Comparison of ENCODE assay signal across 32 mouse cellular contexts in genomic region chr9:42488071-42488470, GRCm38 (mm10). TPM values are rescaled to one million over a fixed set of nuclear protein-coding genes. Genes with fewer than 3 reads are reported as not detected.
A peak's percentile ranks its signal among the peaks of the same experiment; 100 is the strongest.
DNase-seq lines count a peak whose midpoint lies in the region; ATAC-seq and TF ChIP-seq lines count a peak whose summit lies in the region.
"Had no signal": no experiment of that assay in that cellular context is flagged by ENCODE, and none has a peak within 500 bp of the region (broad histone marks: within the 10 kb centered on the region; RNA-seq: fewer than 3 reads in every experiment).

No protein-coding gene starts in this region.

- no peak overlapping the region for H3K4me2 ChIP-seq in intestine, postnatal 0 days (replicated peaks; ENCODE audit: low read depth)
- H3K4me2 ChIP-seq in intestine, embryonic 15.5 days (replicated peaks), result no peak overlapping the region
- H3K4me2 ChIP-seq: embryonic facial prominence, embryonic 12.5 days; heart, embryonic 13.5 days; hindbrain, embryonic 14.5 days; midbrain, embryonic 15.5 days; stomach, embryonic 15.5 days had no signal

- TF ChIP-seq CTCF in intestine, postnatal 0 days (IDR thresholded peaks at IDR 0.05; ENCODE audit: low read depth), result no peak

- no peak overlapping the region for H3K4me3 ChIP-seq in intestine, postnatal 0 days (ENCODE audit: low read depth, low read length)
- H3K4me3 ChIP-seq in intestine, embryonic 15.5 days (replicated peaks), result no peak overlapping the region
- H3K4me3 ChIP-seq: embryonic facial prominence, embryonic 12.5 days; heart, embryonic 13.5 days; midbrain, embryonic 10.5 days; midbrain, embryonic 15.5 days; stomach, embryonic 15.5 days had no signal

- 95% methylated on average over 1 of the region's 1 CpGs for WGBS in intestine, postnatal 0 days
- WGBS in intestine, embryonic 15.5 days, result 90% methylated on average over 1 of the region's 1 CpGs

- DNase-seq in thymus, postnatal 0 days (ENCODE audit: low spot score), result peak; percentile 90
- DNase-seq in thymus, postnatal 4 days, result peak; percentile 67
- DNase-seq in lung, postnatal 36 days, result no peak
- DNase-seq in cerebellum, adult 11 months, result no peak
- DNase-seq in left cerebral cortex, postnatal 14 days (ENCODE audit: low spot score in 2 of 2), result no peak
- DNase-seq: adrenal gland, postnatal 14 days; cerebellum, adult 18-20 months; cerebellum, postnatal 25 days; embryo, embryonic 11 days; gastrocnemius, postnatal 25 days; heart, adult 18-20 months; heart, postnatal 10 days; kidney, adult 9 months; kidney, postnatal 10 days; layer of hippocampus, adult 9-11 months; liver; lung, adult 2 months; lung, postnatal 10 days; right cerebral cortex, adult 18-20 months had no signal

- no peaks in the 10 kb centered on the region for H3K27me3 ChIP-seq in intestine, postnatal 0 days (replicated peaks; ENCODE audit: control insufficient read depth, insufficient read depth, low read length)
- no peaks in the 10 kb centered on the region for H3K27me3 ChIP-seq in intestine, embryonic 15.5 days (replicated peaks)
- H3K27me3 ChIP-seq: CH12.LX; embryonic facial prominence, embryonic 12.5 days; midbrain, embryonic 15.5 days; stomach, embryonic 15.5 days had no signal

- ATAC-seq in intestine, postnatal 0 days, result peak; percentile 50
- no peak for ATAC-seq in intestine, embryonic 15.5 days
- ATAC-seq in inflammation-experienced regulatory T-cells, adult 6 months, result peak; percentile 63
- ATAC-seq: forebrain, embryonic 14.5 days; intestine, embryonic 16.5 days; midbrain, embryonic 15.5 days had no signal

- no peaks in the 10 kb centered on the region for H3K4me1 ChIP-seq in intestine, postnatal 0 days (replicated peaks; ENCODE audit: control insufficient read depth, insufficient read depth, low read length)
- no peaks in the 10 kb centered on the region for H3K4me1 ChIP-seq in intestine, embryonic 15.5 days (replicated peaks)
- H3K4me1 ChIP-seq: embryonic facial prominence, embryonic 12.5 days; heart, embryonic 13.5 days; midbrain, embryonic 15.5 days; stomach, embryonic 15.5 days had no signal

- no peak overlapping the region for H3K9ac ChIP-seq in intestine, postnatal 0 days (ENCODE audit: low read depth, low read length)
- H3K9ac ChIP-seq in intestine, embryonic 15.5 days, result no peak overlapping the region
- H3K9ac ChIP-seq: embryonic facial prominence, embryonic 12.5 days; heart, embryonic 13.5 days; hindbrain, embryonic 14.5 days; liver, embryonic 14.5 days; midbrain, embryonic 15.5 days; stomach, embryonic 15.5 days had no signal

- intact Hi-C loops in left cerebral cortex, postnatal 14 days (cut with DNase I), result no loop called here

- H3K27ac ChIP-seq in intestine, postnatal 0 days (ENCODE audit: low read depth, low read length), result 0 out of 2 replicates have a peak overlapping the region, but pooled peaks have one; percentile 1
- no peak overlapping the region for H3K27ac ChIP-seq in intestine, embryonic 15.5 days
- H3K27ac ChIP-seq: embryonic facial prominence, embryonic 12.5 days; heart, embryonic 13.5 days; hindbrain, embryonic 14.5 days; liver, embryonic 14.5 days; midbrain, embryonic 10.5 days; midbrain, embryonic 15.5 days; stomach, embryonic 15.5 days had no signal

- H3K9me3 ChIP-seq in intestine, postnatal 0 days (ENCODE audit: control insufficient read depth), result no peaks in the 10 kb centered on the region
- no peaks in the 10 kb centered on the region for H3K9me3 ChIP-seq in intestine, embryonic 15.5 days
- H3K9me3 ChIP-seq: embryonic facial prominence, embryonic 12.5 days; heart, embryonic 13.5 days; midbrain, embryonic 10.5 days; midbrain, embryonic 15.5 days; stomach, embryonic 15.5 days had no signal

- H3K36me3 ChIP-seq in intestine, postnatal 0 days (ENCODE audit: control insufficient read depth, insufficient read depth), result no peaks in the 10 kb centered on the region
- no peaks in the 10 kb centered on the region for H3K36me3 ChIP-seq in intestine, embryonic 15.5 days
- H3K36me3 ChIP-seq: embryonic facial prominence, embryonic 12.5 days; heart, embryonic 13.5 days; midbrain, embryonic 10.5 days; midbrain, embryonic 15.5 days; stomach, embryonic 15.5 days had no signal

RNA-seq across cellular contexts. Expression of gene Tbcel, which starts 19.5 kb away (rescaled TPM):
- 12.2 and 16.0 TPM in 2 replicates for polyA plus RNA-seq in intestine, postnatal 0 days (2015; fragmentation: Nextera tagmentation; extraction: Ambion mirVana)
- 4.5 and 4.7 TPM in 2 replicates for polyA plus RNA-seq in intestine, embryonic 15.5 days (2015; fragmentation: Nextera tagmentation; extraction: Ambion mirVana)
- 1 to 10 TPM; 6.5 to 7.8 (median 7.2) TPM for polyA plus RNA-seq in inflammation-experienced regulatory T-cells, adult 6 months (2017; shearing (Covaris generic))
- 11.3 and 13.0 TPM in 2 replicates for polyA plus RNA-seq in thymus, postnatal 0 days (2015; fragmentation: Nextera tagmentation; extraction: Ambion mirVana)
- 10 to 100 TPM; 47.2 to 53.8 TPM for total RNA-seq in left cerebral cortex, postnatal 14 days (2021)

Comparison
In these comparisons a context has a peak if more than half of its experiments do, and no peak if none do; other contexts are left out.
1. DNase-seq: peak in thymus, postnatal 0 days (single experiment) and thymus, postnatal 4 days (single experiment); none in lung, postnatal 36 days (single experiment), cerebellum, adult 11 months (single experiment) and left cerebral cortex, postnatal 14 days (0 of 2).